Mouse (Mus musculus) olfactory bulb, adult 2 months (tissue): ENCODE data around the gene Hes3.

ENCODE experiments used
- CTCF ChIP-seq: fragments of 200-500 bp; IDR thresholded peaks from 2 replicates; pipeline ENCODE4 v1.5.1; 2012; ENCODE audit warnings: low read depth, mild to moderate bottlenecking, low read length, moderate library complexity; ENCODE audit not compliant: insufficient read depth
- POLR2A ChIP-seq: fragments of 200-500 bp; IDR thresholded peaks from 2 replicates; pipeline ENCODE4 v1.6.1; 2012; ENCODE audit warnings: mild to moderate bottlenecking, low read depth, low read length, moderate library complexity; ENCODE audit not compliant: insufficient read depth

DNA sequence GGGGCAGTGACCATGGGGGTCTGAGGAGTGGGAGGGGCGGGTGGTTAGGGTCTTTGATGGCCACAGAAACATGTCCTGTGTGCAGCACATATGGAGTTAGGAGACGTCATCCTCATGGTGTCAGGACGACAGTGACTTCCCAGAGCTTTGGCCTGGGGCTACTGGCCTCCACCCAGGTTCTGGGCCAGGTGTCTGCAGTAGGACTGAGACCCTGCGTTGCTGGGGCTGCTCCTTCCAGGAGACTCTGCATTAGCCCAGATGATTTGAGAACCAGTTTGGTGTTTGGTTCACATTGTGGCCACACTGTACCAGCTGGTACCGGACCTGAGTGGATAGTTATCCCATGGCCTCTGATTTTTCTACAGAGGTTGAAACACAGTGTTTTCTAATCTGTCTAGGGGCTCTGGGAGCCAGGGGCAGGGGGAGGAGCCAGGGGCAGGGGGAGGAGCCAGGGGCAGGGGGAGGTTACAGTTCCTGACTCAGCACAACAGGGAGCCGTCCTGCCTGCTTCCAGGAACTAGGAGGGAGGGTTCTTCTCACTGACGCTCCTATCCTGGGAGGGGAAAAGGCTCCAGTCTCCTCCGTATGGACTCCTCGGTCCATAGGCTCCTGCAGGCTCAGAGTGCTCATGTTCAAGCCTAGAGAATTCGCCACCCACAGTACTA, 27.8 kb downstream of the Hes3 start:
- TF ChIP-seq CTCF (no peak), POLR2A (no peak)
